Mouse (Mus musculus) heart, embryonic 13.5 days (tissue): Measurements from ENCODE around the gene Ski. TPM values are rescaled to one million over a fixed set of nuclear protein-coding genes. Genes with fewer than 3 reads are reported as not detected.

Experiments used
- ATAC-seq: fragments of 200-750 bp; cut with Nextera tagmentation; 2 replicates; pipeline ENCODE4 v1.8.0; 2017; ENCODE audit warnings: moderate TSS enrichment; ENCODE audit not compliant: insufficient number of reproducible peaks, low FRiP score, low TSS enrichment; ENCODE audit errors: extremely low read depth
- H3K27ac ChIP-seq: fragments of 300-500 bp; sonication (generic); replicated peaks from 2 replicates; pipeline ENCODE4 v1.5.1; 2015; ENCODE audit warnings: moderate library complexity, mild to moderate bottlenecking, inconsistent platforms
- H3K27me3 ChIP-seq: fragments of 300-500 bp; sonication (generic); replicated peaks from 2 replicates; pipeline ENCODE4 v1.6.1; 2015; ENCODE audit warnings: mild to moderate bottlenecking, inconsistent platforms
- H3K36me3 ChIP-seq: fragments of 300-500 bp; sonication (generic); 2 replicates; pipeline ENCODE4 v1.6.1; 2015; ENCODE audit warnings: mild to moderate bottlenecking, inconsistent platforms
- H3K4me1 ChIP-seq: fragments of 300-500 bp; sonication (generic); 2 replicates; pipeline ENCODE4 v1.6.1; 2015; ENCODE audit warnings: inconsistent platforms
- H3K4me2 ChIP-seq: fragments of 300-500 bp; sonication (generic); 2 replicates; pipeline ENCODE4 v1.6.1; 2015; ENCODE audit warnings: inconsistent platforms, mild to moderate bottlenecking, moderate library complexity
- H3K4me3 ChIP-seq: fragments of 300-500 bp; sonication (generic); 2 replicates; pipeline ENCODE4 v1.5.1; 2015; ENCODE audit warnings: moderate library complexity, mild to moderate bottlenecking, inconsistent platforms
- H3K9ac ChIP-seq: fragments of 300-500 bp; sonication (generic); 2 replicates; pipeline ENCODE4 v1.6.1; 2015; ENCODE audit warnings: inconsistent platforms, mild to moderate bottlenecking, moderate library complexity
- H3K9me3 ChIP-seq: fragments of 300-500 bp; sonication (generic); 2 replicates; pipeline ENCODE4 v1.6.1; 2016; ENCODE audit warnings: inconsistent platforms
- WGBS: fragments of 180-500 bp; shearing (Covaris S2); methylation state at CpG from one replicate; pipeline ENCODE4 v1.1.7; 2015; ENCODE audit warnings: mixed read lengths; 5-methylcytosine and 5-hydroxymethylcytosine counted together
- polyA plus RNA-seq: library from polyadenylated mRNA; unstranded; fragments of >200 nt; fragmentation: Nextera tagmentation; extraction: Ambion mirVana; gene quantifications from 2 replicates; pipeline ENCODE4 v1.2.1, GENCODE M21; 2015

Ski gene
- polyA plus RNA-seq, 1 experiment from 2014 or later, result 10.2 TPM

- H3K27ac ChIP-seq, result peak overlapping the region; percentile 13
- 66% methylated on average over 8 of the region's 8 CpGs for WGBS
- H3K4me2 ChIP-seq, result no peak overlapping the region
These were observed 73.3 kb downstream of the Ski start for GRCm38 (mm10) chr4:155148910-155149698.

GRCm38 (mm10) chr4:155148453-155148852 is 73.9 kb downstream of the Ski start:
- H3K4me3 ChIP-seq, result no peak overlapping the region
- no peaks in the 10 kb centered on the region for H3K27me3 ChIP-seq
- no peak overlapping the region for H3K27ac ChIP-seq
- no peak overlapping the region for H3K4me2 ChIP-seq
- ATAC-seq, result no peak
- no peaks in the 10 kb centered on the region for H3K9me3 ChIP-seq
- 54% methylated on average over 4 of the region's 4 CpGs for WGBS
- H3K36me3 ChIP-seq, result peaks cover 11% of the 10 kb centered on the region; the same call in 1 of the 2 replicates
- no peak overlapping the region for H3K9ac ChIP-seq
- peaks cover 71% of the 10 kb centered on the region for H3K4me1 ChIP-seq

More at GRCm38 (mm10) chr4:155148910-155149698, 73.3 kb downstream of the Ski start:
- peaks cover 16% of the 10 kb centered on the region; the same call in 1 of the 2 replicates for H3K36me3 ChIP-seq
- no peak overlapping the region; the same call in 1 of the 2 replicates for H3K9ac ChIP-seq
- no peaks in the 10 kb centered on the region for H3K27me3 ChIP-seq
- ATAC-seq, result no peak
- H3K4me3 ChIP-seq, result no peak overlapping the region
- H3K4me1 ChIP-seq, result peaks cover 64% of the 10 kb centered on the region
- no peaks in the 10 kb centered on the region for H3K9me3 ChIP-seq

- peaks cover 63% of the 10 kb centered on the region for H3K4me1 ChIP-seq
- no peak overlapping the region for H3K9ac ChIP-seq
- no peaks in the 10 kb centered on the region for H3K27me3 ChIP-seq
- no peaks in the 10 kb centered on the region for H3K36me3 ChIP-seq
- ATAC-seq, result no peak
- no peak overlapping the region for H3K4me3 ChIP-seq
- no peak overlapping the region for H3K4me2 ChIP-seq
- WGBS, result 67% methylated on average over 14 of the region's 14 CpGs
- H3K9me3 ChIP-seq, result no peaks in the 10 kb centered on the region
- H3K27ac ChIP-seq, result no peak overlapping the region
These were observed 76.1 kb downstream of the Ski start for GRCm38 (mm10) chr4:155146107-155146823.

GRCm38 (mm10) chr4:155144548-155145180 is 77.7 kb downstream of the Ski start:
- Histone ChIP-seq H3K27ac (peak overlapping the region; percentile 96), H3K4me2 (no peak overlapping the region), H3K9me3 (no peaks in the 10 kb centered on the region), H3K4me3 (no peak overlapping the region), H3K4me1 (peaks cover 63% of the 10 kb centered on the region), H3K27me3 (no peaks in the 10 kb centered on the region), H3K9ac (peak overlapping the region; percentile 67), H3K36me3 (no peaks in the 10 kb centered on the region)
- 67% methylated on average over 4 of the region's 4 CpGs for WGBS
- ATAC-seq, result no peak

GRCm38 (mm10) chr4:155143871-155144502 is 78.4 kb downstream of the Ski start:
- Histone ChIP-seq H3K27ac (peak overlapping the region; percentile 96), H3K9me3 (no peaks in the 10 kb centered on the region), H3K4me2 (peak overlapping the region; percentile 34), H3K27me3 (no peaks in the 10 kb centered on the region), H3K4me3 (no peak overlapping the region), H3K9ac (peak overlapping the region; percentile 67), H3K4me1 (peaks cover 58% of the 10 kb centered on the region), H3K36me3 (no peaks in the 10 kb centered on the region)
- ATAC-seq, result peak; percentile 62
- 28% methylated on average over 12 of the region's 12 CpGs for WGBS

- H3K4me2 ChIP-seq, result no peak overlapping the region
These were observed 79.0 kb downstream of the Ski start for GRCm38 (mm10) chr4:155143411-155143810.

GRCm38 (mm10) chr4:155142836-155143235 is 79.6 kb downstream of the Ski start:
- no peak overlapping the region for H3K9ac ChIP-seq
- H3K27ac ChIP-seq, result peak overlapping the region; percentile 96
- no peak overlapping the region for H3K4me3 ChIP-seq
- no peak overlapping the region for H3K4me2 ChIP-seq
- peaks cover 48% of the 10 kb centered on the region for H3K4me1 ChIP-seq
- no peaks in the 10 kb centered on the region for H3K36me3 ChIP-seq
- ATAC-seq, result no peak
- WGBS, result 89% methylated on average over 5 of the region's 5 CpGs
- H3K9me3 ChIP-seq, result no peaks in the 10 kb centered on the region
- no peaks in the 10 kb centered on the region for H3K27me3 ChIP-seq

More at GRCm38 (mm10) chr4:155143411-155143810, 79.0 kb downstream of the Ski start:
- Histone ChIP-seq H3K27ac (peak overlapping the region; percentile 96), H3K27me3 (no peaks in the 10 kb centered on the region), H3K36me3 (no peaks in the 10 kb centered on the region), H3K9ac (peak overlapping the region; percentile 67), H3K4me1 (peaks cover 52% of the 10 kb centered on the region), H3K9me3 (no peaks in the 10 kb centered on the region), H3K4me3 (no peak overlapping the region)
- no peak for ATAC-seq
- WGBS, result 54% methylated on average over 2 of the region's 2 CpGs

- no peaks in the 10 kb centered on the region for H3K9me3 ChIP-seq
- H3K27ac ChIP-seq, result no peak overlapping the region
- peaks cover 62% of the 10 kb centered on the region for H3K4me1 ChIP-seq
- no peaks in the 10 kb centered on the region for H3K27me3 ChIP-seq
- H3K4me3 ChIP-seq, result no peak overlapping the region
- H3K9ac ChIP-seq, result no peak overlapping the region
- no peak overlapping the region for H3K4me2 ChIP-seq
- no peak for ATAC-seq
- WGBS, result 50% methylated on average over 12 of the region's 12 CpGs
- H3K36me3 ChIP-seq, result no peaks in the 10 kb centered on the region
These were observed 81.6 kb downstream of the Ski start for GRCm38 (mm10) chr4:155140795-155141265.

GRCm38 (mm10) chr4:155140150-155140549 is 82.2 kb downstream of the Ski start:
- WGBS, result 49% methylated on average over 2 of the region's 2 CpGs
- H3K36me3 ChIP-seq, result no peaks in the 10 kb centered on the region
- no peaks in the 10 kb centered on the region for H3K9me3 ChIP-seq
- H3K9ac ChIP-seq, result peak overlapping the region; percentile 26; the same call in 1 of the 2 replicates
- no peaks in the 10 kb centered on the region for H3K27me3 ChIP-seq
- no peak overlapping the region for H3K4me2 ChIP-seq
- H3K4me1 ChIP-seq, result peaks cover 63% of the 10 kb centered on the region
- no peak overlapping the region for H3K4me3 ChIP-seq
- H3K27ac ChIP-seq, result 0 out of 2 replicates have a peak overlapping the region, but pooled peaks have one; percentile 9
- no peak for ATAC-seq

- 77% methylated on average over 12 of the region's 12 CpGs for WGBS
- H3K9ac ChIP-seq, result no peak overlapping the region
- no peaks in the 10 kb centered on the region for H3K27me3 ChIP-seq
- no peaks in the 10 kb centered on the region for H3K36me3 ChIP-seq
- H3K4me1 ChIP-seq, result peaks cover 63% of the 10 kb centered on the region
- ATAC-seq, result no peak
- H3K4me3 ChIP-seq, result no peak overlapping the region
- H3K4me2 ChIP-seq, result no peak overlapping the region
- no peak overlapping the region for H3K27ac ChIP-seq
- H3K9me3 ChIP-seq, result no peaks in the 10 kb centered on the region
These were observed 82.9 kb downstream of the Ski start for GRCm38 (mm10) chr4:155139281-155140045.
